Mouse (Mus musculus): ENCODE results near the gene 1600015I10Rik.
"Not testable (repeated sequence)": the region's sequence is repeated elsewhere in the genome, so short reads cannot be mapped to it uniquely, and the experiment has no call there.

The 1600015I10Rik gene

GRCm38 (mm10) chr6:48929595-48929994 lies at the start of gene 1600015I10Rik:
TSS of gene 1600015I10Rik (plus strand) at chr6:48929895.
- no peak for DNase-seq

- DNase-seq: no peak
Observed at GRCm38 (mm10) chr6:48894203-48894602, 35.5 kb upstream of the 1600015I10Rik start.

- DNase-seq: no peak
Observed at GRCm38 (mm10) chr6:48894938-48895818, 34.5 kb upstream of the 1600015I10Rik start.

GRCm38 (mm10) chr6:48895941-48896340 lies 33.8 kb upstream of the 1600015I10Rik start:
- no peak for DNase-seq

- DNase-seq: no peak
Observed at GRCm38 (mm10) chr6:48896956-48897355, 32.7 kb upstream of the 1600015I10Rik start.

- not testable (repeated sequence) for DNase-seq
Observed at GRCm38 (mm10) chr6:48901316-48901715, 28.4 kb upstream of the 1600015I10Rik start.

GRCm38 (mm10) chr6:48902511-48903406 lies 26.9 kb upstream of the 1600015I10Rik start:
- DNase-seq: no peak

- no peak for DNase-seq
Observed at GRCm38 (mm10) chr6:48903437-48903836, 26.3 kb upstream of the 1600015I10Rik start.

GRCm38 (mm10) chr6:48905606-48906005 lies 24.1 kb upstream of the 1600015I10Rik start:
- DNase-seq: no peak

- no peak for DNase-seq
Observed at GRCm38 (mm10) chr6:48906371-48906770, 23.3 kb upstream of the 1600015I10Rik start.

- DNase-seq: no peak
Observed at GRCm38 (mm10) chr6:48909229-48909628, 20.5 kb upstream of the 1600015I10Rik start.

GRCm38 (mm10) chr6:48912033-48912432 lies 17.7 kb upstream of the 1600015I10Rik start:
- DNase-seq: no peak

GRCm38 (mm10) chr6:48913587-48913986 lies 16.1 kb upstream of the 1600015I10Rik start:
- DNase-seq: no peak

GRCm38 (mm10) chr6:48949596-48949995 lies 19.9 kb downstream of the 1600015I10Rik start:
- DNase-seq: no peak

- DNase-seq: no peak
Observed at GRCm38 (mm10) chr6:48950676-48951075, 21.0 kb downstream of the 1600015I10Rik start.

GRCm38 (mm10) chr6:48951630-48952029 lies 21.9 kb downstream of the 1600015I10Rik start:
- DNase-seq: no peak

GRCm38 (mm10) chr6:48953220-48953619 lies 23.5 kb downstream of the 1600015I10Rik start:
- no peak for DNase-seq

- no peak for DNase-seq
Observed at GRCm38 (mm10) chr6:48954211-48954610, 24.5 kb downstream of the 1600015I10Rik start.

GRCm38 (mm10) chr6:48954946-48955345 lies 25.3 kb downstream of the 1600015I10Rik start:
- peak in 1 of 2 experiments; percentile 16 for DNase-seq

GRCm38 (mm10) chr6:48956785-48957184 lies 27.1 kb downstream of the 1600015I10Rik start:
- no peak for DNase-seq

- DNase-seq: peak in 1 of 2 experiments; percentile 15
Observed at GRCm38 (mm10) chr6:48958053-48958452, 28.4 kb downstream of the 1600015I10Rik start.

- DNase-seq: peak in 1 of 2 experiments; percentile 34
Observed at GRCm38 (mm10) chr6:48959151-48959550, 29.5 kb downstream of the 1600015I10Rik start.

- not testable (repeated sequence) for DNase-seq
Observed at GRCm38 (mm10) chr6:48966696-48967095, 37.0 kb downstream of the 1600015I10Rik start.

Measured in cerebellum, postnatal 25 days (tissue).